Mouse (Mus musculus): Measurements from ENCODE around the gene Aff3. TPM values are rescaled to one million over a fixed set of nuclear protein-coding genes. Genes with fewer than 3 reads are reported as not detected.

Gene Aff3
- total RNA-seq (2022): 1 to 10 TPM; 1.4 to 2.4 (median 1.7) TPM

GRCm38 (mm10) chr1:38664777-38665176 lies at the start of gene Aff3:
Aff3 (minus strand) TSS chr1:38664955.
- no peak for DNase-seq (ENCODE audit: low spot score)

- no peak for DNase-seq (ENCODE audit: low spot score)
Observed at GRCm38 (mm10) chr1:38700646-38701045, 35.9 kb upstream of the Aff3 start.

DNA sequence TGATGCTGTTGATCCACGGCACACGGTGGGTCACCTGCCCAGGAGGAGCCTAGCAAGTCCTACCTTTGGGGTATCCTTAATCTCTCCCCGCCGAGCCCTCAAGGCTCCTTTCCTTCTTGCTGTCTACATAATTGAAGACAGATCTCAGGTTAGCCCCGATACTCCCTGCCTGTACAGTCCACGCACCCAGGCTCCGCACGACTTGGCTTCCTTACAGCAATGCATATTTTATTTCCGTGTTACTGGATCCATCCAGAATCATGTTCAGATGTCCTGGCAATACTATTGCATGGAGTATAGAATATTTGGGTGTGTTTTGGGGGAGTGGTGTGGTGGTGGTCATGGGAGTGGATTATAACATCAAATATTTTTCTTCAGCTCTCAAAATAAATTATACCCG lies 34.5 kb upstream of the Aff3 start:
- no peak for DNase-seq (ENCODE audit: low spot score)

GRCm38 (mm10) chr1:38695812-38696681 lies 31.3 kb upstream of the Aff3 start:
- no peak for DNase-seq (ENCODE audit: low spot score)

DNA sequence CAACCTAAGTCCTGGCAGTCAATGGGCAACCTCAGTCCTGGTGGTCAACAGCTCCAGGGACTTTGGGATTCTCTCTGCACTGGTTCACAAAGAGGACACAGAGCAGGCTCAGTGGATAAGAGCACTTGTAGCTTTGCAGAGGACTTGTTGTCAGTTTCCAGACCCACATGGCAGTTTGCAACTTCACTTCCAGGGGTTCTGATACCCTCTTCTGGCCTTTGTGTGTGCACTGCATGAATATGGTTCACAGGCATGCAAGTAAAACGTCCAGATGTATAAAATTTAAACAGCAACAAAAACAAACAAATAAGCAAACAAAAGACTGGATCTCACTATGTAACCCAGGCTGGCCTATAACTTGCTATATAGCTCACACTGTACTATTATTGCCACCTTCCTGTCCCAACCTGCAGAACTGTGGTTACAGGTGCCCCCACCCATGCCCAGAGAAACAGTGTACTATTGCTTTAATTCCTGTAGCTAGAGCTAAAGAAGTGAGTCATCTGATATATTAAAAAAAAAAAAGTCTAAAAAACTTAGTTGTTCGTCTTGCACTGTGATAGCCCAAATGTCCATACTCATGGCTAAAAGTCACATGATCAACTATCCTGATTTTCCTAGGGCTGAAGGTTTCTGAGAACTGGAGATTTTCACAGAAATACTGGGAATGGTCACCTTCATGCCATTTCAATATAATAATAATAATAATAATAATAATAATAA lies 30.5 kb upstream of the Aff3 start:
- DNase-seq (ENCODE audit: low spot score): no peak

DNA sequence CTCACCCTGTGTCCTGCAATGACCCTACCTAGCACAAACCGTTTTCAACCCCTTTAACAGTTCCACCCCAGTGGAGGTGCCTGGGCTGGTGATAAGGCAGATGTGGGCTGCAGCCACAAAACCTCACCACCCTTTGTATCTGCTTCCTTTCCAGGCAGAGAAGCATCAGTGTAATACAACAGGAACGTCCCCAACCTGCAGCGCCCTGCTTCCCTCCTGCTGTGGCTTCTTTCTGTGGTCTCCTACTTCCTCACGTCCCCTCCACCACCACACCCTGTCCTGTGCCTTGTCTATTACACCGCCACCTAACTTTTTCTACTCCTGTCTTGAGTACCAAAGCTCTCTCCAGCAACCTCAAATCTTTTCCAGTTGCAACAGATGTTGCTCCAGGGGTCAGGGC lies 29.4 kb upstream of the Aff3 start:
- DNase-seq (ENCODE audit: low spot score): no peak

DNA sequence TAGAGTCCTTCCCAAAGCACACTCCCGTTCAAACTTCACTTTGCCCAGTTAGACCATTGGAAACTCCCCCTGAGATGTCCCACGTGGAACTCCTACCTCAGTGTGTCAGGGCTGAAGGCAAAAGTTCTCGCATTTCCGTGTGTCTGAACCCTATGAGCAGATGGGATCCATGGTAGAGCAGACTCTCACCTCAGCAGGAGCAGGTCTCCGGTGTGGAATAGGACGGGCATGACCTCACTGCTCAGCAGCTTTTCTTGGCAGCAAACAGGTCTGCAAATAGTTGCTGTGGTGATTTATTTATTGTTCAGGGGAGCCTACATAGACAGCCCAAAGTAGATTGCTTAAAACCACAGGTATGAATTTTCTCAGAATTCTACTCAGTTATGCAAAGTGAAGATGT lies 25.7 kb upstream of the Aff3 start:
- no peak for DNase-seq (ENCODE audit: low spot score)

- DNase-seq (ENCODE audit: low spot score): no peak
Observed at GRCm38 (mm10) chr1:38688216-38688615, 23.5 kb upstream of the Aff3 start.

DNA sequence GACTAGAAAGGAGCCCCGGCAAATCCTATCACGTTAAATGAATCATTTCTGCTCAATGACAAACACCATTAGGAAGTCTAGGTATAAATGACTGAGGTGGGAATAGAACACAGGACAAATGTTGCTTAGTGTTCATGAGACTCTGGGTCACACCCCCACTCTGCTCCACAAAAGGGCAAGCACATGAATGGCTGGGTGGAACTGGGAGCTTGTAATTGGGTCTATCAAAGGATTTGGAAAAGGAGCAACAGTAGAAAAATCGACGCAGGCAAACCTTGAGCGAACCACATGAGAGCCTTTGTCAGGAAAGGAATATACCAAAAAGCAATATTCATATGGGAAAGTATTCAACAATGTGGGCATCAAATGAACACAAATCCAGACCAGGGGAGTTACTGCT lies 21.0 kb upstream of the Aff3 start:
- no peak for DNase-seq (ENCODE audit: low spot score)

DNA sequence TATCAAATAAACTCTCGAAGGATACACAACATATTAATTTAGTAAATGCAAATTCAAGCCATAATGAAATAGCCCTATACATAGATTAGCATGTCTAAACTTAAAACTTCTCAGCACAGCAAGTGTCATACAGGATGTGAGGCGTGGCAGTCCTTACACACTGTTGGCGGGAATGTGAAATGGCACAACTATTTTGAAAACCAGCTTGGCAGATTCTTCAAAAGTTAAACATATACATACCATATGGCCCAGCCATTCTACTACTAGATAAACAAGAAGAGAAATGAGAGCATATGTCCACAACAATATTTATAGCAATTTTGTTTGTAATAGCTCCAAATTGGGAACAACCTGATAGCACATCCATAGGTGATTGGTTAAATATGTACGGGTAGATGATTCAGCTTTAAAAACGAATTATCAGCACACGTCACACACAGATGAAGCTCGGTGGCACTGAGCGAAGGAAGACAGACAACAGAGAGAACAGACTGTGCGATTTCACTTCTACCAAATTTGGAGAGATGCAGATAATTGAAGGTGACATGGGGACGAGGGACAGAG lies 18.5 kb upstream of the Aff3 start:
- no peak for DNase-seq (ENCODE audit: low spot score)

DNA sequence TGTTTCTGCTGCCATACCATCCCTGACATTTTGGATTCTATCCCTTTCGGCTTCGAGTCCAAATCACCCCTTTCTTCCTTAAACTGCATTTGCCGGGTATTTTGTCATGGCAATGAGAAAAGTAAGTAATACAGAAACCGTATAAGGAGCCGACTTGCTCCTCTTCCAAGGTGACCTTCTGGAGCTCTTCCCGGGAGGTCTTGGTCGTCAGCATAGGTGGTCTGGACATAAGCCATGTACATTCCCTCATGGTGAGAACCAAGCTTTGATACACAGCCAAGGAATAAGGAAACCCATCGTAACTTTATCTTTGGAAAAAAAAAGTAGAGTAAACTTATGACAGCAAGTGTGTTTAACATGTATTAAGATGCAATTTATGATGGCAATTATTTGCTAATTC lies 15.1 kb upstream of the Aff3 start:
- no peak for DNase-seq (ENCODE audit: low spot score)

DNA sequence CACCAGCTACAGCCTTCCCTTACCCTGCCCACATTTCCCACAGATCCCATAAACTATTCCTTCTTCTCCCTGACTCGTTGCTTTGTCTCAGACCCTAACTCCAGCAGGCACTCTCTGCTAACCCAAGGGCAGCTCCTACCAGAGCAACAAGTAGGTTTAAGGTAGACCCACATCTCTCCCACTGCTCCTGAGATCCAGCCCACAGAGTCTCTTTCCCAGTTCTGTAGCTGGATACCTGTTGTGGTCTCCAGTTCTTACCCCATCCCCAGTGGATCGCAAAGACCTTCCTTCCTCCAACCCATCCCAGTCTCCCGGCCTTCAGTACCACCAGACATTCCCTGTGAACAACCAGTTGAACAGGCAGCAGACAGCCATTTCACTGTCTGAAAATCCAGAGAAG lies 7.0 kb upstream of the Aff3 start:
- no peak for DNase-seq (ENCODE audit: low spot score)

GRCm38 (mm10) chr1:38671019-38671418 lies 6.3 kb upstream of the Aff3 start:
- DNase-seq (ENCODE audit: low spot score): no peak

GRCm38 (mm10) chr1:38668327-38668726 lies 3.6 kb upstream of the Aff3 start:
- no peak for DNase-seq (ENCODE audit: low spot score)

- DNase-seq (ENCODE audit: low spot score): no peak
Observed at GRCm38 (mm10) chr1:38667892-38668291, 3.1 kb upstream of the Aff3 start.

GRCm38 (mm10) chr1:38666766-38667118 lies 2.0 kb upstream of the Aff3 start:
- DNase-seq (ENCODE audit: low spot score): no peak

GRCm38 (mm10) chr1:38666111-38666765 lies 1.5 kb upstream of the Aff3 start:
- DNase-seq (ENCODE audit: low spot score): no peak

DNA sequence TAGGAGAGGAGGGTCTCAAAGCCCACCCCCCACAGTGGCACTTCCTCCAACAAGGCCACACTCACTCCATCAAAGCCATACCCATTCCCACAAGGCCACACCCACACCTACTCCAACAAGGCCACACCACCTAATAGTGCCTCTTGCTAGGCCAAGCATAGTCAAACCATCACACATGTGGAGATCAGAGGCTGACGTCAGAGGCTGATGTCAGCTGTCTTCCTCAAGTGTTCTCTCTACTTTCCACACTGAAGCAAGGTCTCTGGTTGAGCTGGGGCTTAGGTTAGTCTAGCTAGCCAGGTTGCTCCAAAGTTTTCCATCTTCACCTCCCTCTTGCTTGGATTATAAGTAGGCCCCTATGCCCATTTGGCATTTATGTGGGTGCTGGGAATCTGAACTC lies 856 bp upstream of the Aff3 start:
- DNase-seq (ENCODE audit: low spot score): no peak

- no peak for DNase-seq (ENCODE audit: low spot score)
Observed at GRCm38 (mm10) chr1:38664261-38664660, 494 bp downstream of the Aff3 start.

DNA sequence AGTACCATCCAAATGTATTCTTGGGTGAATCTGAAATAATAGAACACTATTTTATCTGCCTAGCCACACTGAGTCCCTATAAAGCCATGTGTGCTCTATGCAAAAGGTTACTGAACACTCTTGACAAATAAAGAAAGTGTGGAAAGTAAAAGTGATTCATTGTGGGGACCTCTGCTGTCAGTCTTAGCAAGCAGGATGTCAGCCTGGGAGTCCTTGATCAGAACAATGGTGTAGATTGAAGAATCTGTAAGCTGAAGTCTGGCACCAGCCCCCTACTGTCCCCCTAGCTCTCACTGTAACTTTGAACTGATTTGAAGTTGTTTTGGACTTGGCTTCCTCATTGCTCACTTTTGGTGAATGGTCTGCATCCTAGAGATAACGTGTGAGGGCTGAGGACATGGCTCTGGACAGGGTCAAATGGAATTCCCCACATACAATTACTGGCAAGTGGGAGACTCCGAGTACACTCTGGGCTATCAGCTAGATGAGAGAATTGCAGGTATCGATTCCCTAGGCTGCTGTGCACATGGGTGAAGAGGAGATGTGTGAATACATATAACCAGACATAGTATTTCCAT lies 2.0 kb downstream of the Aff3 start:
- no peak for DNase-seq (ENCODE audit: low spot score)

- DNase-seq (ENCODE audit: low spot score): no peak
Observed at GRCm38 (mm10) chr1:38658933-38659553, 5.7 kb downstream of the Aff3 start.

GRCm38 (mm10) chr1:38658376-38658775 lies 6.4 kb downstream of the Aff3 start:
- no peak for DNase-seq (ENCODE audit: low spot score)

Measured in heart, adult 8-10 months (tissue).